Mouse (Mus musculus) thymus, postnatal 4 days (tissue): ENCODE measurements around the gene Rs1.
"Not testable (repeated sequence)": the region's sequence is repeated elsewhere in the genome, so short reads cannot be mapped to it uniquely, and the experiment has no call there.

Source experiments
- DNase-seq: peaks from one replicate; pipeline ENCODE4 v3.0.0; 2021

Rs1 gene

DNA sequence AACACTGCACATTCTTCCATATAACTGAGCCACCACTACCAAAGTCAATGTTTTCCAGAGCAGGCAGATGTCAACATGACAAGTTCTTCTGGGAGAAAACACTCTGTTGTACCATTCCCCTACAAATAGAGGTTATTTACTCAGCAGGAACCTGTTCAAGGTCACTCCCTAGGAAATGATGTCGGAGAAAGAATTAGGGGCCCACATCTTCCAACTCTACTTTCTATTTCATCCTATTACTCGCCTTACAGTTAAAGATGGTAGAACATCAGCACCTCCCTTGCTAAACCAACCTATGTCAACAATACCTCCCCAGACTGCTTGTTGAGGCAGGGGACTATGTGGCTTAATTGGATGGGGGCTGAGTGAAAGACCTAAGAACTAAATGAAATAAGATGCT lies at the start of gene Rs1:
TSS of gene Rs1 (plus strand) at position 301 of the 400 bp plus-strand sequence.
- no peak for DNase-seq

DNA sequence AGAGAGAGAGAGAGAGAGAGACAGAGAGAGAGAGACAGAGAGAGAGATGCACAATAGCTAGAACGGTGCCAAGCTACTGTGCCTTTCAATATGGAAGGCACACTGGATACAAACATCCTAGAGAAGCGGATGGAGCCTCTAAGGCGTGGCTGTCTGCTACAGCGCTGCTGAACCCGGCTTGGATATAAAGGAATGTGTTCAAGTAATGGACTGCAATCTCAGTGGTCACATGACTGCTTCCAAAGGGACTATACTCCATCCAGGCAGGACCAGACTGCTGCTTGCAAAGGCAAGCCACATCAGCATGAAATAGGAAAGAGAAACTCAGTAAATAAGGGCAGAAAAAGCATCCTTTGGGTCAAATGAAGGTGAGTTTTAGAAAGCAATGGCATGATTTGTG lies 32.2 kb upstream of the Rs1 start, which contains the start of gene Ppef1:
TSS of gene Ppef1 (minus strand) at position 116 of the 400 bp plus-strand sequence.
- DNase-seq, result no peak

DNA sequence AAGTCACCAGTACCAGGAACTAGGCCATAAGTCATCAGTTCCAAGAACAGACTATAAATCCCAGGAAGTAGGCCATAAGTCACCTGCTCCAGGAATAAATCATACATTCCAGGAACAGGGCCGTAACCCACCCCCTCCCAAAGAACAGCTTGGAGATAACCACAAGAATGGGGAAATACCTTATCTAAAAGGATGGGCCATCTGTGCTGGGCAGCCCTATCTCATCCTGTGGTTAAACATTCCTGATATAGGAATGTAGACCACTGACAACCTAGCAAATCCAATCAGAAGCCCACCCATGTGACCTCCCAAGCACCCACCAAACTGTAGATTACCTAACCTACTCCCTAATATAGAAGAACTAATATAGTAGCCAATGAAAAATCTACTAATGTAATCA lies 22.4 kb upstream of the Rs1 start:
- DNase-seq, result no peak

DNA sequence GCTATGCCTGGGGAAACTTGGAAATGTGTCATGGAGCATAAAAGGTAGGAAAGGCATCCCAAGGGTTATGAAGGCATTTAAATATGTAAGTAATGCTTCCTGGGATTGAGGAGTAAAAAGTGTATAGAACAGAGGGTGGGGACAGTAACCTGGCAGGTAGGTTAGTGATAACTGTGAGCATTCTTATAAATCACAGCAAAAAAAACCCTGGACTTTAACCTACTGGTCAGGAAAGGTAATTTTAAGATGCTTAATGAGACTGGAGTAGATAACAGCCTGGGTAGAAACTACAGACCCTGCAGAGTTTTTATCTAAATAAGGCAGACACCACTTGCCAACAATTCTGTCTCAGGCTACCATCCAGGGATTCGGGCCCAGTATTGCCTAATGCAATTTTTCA lies 19.2 kb upstream of the Rs1 start:
- no peak for DNase-seq

DNA sequence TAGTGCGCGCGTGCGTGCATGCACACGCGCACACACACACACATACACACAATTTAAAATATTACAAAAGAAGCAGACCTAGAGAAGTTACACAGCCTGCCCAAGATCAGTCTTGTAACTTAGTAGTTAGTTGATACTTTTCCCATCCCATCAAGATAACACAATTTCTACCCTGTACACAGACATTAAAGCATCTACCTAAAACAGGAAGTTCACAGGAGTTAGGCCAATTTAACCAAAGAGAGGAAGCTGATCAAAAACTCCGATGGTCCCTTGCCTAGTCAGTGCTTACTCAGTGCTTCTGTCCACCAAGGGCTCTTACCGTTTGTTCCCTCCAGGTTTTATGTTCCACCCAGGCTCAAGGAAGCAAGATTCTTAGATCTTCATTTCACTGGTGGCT lies 17.0 kb upstream of the Rs1 start:
- DNase-seq, result no peak

DNA sequence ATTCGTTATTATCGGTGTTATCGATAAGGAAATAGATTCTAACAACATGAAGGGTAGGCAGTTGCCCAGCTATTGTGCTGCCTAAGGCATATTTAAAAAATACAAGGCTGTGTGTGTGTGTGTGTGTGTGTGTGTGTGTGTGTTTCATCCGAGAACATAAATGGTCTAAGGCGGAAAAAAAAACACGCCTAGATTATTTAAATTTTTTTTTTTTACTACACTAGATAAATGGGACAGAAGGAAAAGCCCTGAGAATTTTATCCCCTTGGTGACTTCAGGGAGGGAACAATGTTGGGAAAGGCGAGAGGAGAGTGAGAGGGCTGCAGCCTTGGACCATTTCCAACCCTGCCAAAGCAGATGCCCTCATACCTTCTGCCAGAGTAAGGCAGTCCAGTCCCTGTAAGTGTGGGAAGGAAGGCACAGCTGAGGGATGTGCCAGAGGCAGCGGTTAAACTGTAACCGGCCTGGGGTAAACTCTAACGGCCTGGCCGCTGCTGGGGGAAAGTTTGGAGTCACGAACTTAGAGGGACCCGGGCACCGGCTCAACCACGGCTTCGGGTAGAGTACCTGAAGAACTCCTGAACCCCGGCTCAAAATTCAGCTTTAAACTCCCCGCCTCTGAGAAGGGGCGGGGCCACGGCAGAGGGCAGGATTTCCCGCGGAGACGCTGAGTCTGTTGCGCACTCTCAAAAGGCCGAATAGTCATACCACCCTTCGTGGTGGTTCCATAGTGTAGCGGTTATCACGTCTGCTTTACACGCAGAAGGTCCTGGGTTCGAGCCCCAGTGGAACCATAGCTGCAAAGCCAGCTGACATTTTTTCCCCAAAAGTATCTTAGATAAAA lies 2.2 kb upstream of the Rs1 start:
- DNase-seq, result peak; percentile 93

DNA sequence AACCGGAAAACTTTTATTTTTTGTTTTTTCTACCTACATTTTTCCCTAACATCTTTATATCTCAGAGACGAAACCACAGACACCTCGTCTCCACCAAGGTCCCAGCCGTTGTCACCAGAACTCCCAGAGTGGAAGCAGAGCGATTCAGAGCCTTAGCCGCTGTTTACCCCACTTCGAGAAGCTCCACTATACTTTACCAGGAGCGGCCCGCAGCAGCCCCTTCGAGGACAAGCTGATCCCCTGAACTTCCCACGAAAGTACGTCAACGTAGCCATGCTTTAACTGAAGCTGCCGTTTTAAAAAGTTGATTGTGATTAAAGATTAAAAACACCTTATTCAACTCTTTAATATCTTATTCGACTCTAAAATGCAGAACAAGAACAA lies 1.6 kb upstream of the Rs1 start:
- DNase-seq, result no peak

DNA sequence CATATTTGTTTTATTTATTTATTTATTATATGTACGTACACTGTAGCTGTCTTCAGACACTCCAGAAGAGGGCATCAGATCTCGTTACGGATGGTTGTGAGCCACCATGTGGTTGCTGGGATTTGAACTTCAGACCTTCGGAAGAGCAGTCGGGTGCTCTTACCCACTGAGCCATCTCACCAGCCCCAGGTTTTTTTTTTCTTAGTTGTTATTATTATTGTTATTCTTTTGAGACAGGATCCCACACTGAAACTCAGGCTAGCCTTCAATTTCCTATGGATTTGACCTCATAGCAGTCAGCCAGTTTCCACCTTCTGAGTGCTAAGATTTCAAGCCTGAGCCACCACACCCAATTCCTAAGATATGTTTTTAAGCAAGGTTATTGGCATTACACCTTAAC lies 1.8 kb downstream of the Rs1 start:
- DNase-seq, result not testable (repeated sequence)

DNA sequence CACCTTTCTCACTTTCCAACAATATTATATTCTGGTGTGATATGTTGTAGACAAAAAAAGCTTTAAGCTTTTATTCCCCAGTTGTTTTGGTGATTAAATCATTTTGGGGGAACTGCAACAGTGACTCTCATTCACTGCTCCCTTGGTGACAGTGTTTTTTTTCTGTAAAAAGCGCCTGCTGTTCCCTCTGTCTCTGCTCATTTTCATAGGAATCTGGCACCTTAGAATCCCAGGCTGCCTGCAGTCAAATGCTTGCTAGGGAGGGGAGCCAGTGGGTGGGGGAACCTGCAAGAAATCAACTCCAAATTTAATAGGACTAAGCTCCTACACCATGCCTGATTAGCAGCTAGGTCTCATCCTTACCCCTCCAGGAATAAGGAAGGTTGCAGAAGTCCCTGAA lies 5.2 kb downstream of the Rs1 start:
- no peak for DNase-seq

DNA sequence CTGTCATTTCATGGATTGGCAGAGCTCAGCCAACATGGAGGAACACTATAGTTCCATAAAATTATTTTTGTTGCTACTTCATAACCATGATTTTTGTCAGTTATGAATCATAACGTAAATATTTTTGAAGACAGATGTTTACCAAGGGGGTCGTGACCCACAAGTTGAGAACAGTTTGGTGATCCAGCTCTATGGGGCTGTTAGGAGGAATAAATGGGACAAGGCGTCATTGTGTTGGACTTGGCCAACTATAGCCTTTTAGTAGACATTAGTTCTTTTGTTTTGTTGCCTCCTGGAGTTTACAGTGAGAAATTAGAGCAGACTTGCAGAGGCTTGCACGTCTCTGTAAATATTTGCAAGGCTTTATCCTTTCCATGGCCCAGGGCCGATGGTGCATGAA lies 14.5 kb downstream of the Rs1 start:
- DNase-seq, result no peak

DNA sequence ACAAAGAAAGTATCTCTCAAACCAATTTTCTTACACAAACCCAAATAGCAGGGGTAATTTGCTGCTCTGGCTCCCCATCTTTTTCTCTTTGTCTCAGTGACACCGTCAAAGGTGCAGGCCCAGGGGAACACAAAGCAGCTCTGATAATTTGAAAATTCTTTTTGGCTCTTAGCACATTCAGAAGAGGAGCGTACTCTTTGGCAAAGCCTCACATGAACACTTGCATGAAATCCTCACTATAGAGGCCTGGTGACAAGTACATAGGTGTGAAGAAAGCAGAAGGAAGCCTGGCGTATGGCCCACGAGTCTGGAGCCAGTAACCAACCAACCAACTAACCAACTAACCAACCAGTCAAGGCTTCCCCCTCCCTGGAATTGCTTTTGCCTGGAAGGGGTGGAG lies 27.1 kb downstream of the Rs1 start:
- no peak for DNase-seq

DNA sequence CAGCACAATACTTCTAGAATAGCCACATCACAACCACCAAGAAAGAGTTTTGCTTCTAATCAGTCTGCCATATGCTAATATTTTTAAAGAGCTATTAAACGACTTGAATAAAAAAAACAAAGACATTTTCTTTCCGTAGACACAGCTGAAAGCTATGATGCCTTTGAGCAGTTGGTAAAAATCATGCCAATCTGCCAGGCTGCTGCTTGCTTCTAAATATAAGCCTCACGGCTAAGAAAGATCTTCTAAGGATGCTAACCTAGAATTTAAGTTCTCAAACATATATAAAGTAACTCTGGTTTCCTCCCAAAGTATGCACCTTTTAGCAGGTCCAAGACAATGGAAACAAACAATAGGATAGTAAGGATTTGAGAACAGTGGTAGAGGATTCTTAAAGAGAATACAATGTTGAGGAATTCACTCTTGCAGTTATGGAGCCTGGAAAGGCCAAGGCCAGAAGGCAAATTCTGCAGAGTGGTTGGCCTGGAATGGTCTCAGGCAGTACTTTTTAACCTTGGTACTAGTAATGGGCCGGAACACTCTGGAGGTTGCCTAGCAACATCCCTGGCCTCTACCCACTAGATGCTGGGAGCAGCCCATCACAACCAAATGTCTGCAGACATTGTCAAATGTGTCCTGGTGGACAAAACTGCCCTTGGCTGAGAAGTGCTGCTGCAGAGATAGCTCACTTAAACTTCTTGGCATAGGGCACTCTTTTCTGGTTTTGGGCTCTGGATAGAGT lies 36.8 kb downstream of the Rs1 start:
- DNase-seq, result no peak

DNA sequence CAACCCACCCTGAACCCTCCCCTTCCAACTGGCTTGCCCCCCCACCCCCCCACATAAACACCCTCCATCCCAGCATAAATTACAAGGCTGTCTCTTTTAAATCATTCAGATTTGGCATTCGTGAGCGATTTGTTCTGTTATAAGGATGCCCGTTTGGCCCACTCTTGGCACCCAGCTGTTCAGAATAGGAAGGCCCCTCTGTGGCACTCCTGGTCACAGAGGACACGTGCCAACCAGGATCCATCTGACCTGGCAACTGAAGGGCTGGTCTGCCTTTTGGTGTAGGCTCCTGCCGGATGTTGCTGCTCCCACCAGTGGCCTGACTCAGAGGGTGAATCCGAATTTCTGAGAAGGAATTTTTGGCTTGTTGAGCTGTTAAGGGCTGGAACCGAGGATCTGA lies 40.4 kb downstream of the Rs1 start:
- no peak for DNase-seq
